In the genomic region with DNA sequence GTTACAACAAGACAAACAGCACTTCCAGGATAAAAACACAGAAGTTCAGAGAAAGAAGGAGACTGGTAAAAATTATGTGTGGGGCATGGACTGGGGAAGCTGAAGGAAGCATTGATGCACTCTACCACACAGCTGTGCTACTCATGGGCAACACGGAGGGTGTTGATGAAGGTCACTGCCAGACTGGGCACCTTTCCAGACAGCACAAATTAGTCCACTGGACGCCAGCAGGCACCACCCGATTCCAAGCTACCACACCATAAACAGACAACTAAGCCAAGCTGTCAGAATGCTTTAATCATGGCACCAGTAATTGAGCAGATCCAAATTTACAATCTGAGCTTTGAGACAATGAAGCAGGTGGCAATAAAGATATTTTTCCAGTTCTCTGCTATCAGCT, we compare ENCODE assay signal across 7 mouse cellular contexts.
DNase-seq lines count a peak whose midpoint lies in the region.

No protein-coding gene starts in this region.

- DNase-seq in kidney, postnatal 10 days, result peak; percentile 23
- no peak for DNase-seq in kidney, adult 18-20 months
- DNase-seq in cerebellum, adult 8-10 months, result peak; percentile 25
- DNase-seq in gastrocnemius, postnatal 14 days, result peak; percentile 45
- DNase-seq in layer of hippocampus, postnatal 10 days (ENCODE audit: low spot score in 2 of 2), result peak; percentile 71 to 75
- no peak for DNase-seq in spleen, postnatal 36 days (ENCODE audit: low spot score in 2 of 2)
- no peak for DNase-seq in spleen, postnatal 4 days (ENCODE audit: low spot score in 2 of 2)

- intact Hi-C loops in gastrocnemius, postnatal 14 days (cut with DNase I; ENCODE audit: low total_unique reads), result no loop called here

Comparison
In these comparisons a context has a peak if more than half of its experiments do, and no peak if none do; other contexts are left out.
1. DNase-seq: peak in kidney, postnatal 10 days (single experiment), cerebellum, adult 8-10 months (single experiment), gastrocnemius, postnatal 14 days (single experiment) and layer of hippocampus, postnatal 10 days (2 of 2); none in kidney, adult 18-20 months (single experiment), spleen, postnatal 36 days (0 of 2) and spleen, postnatal 4 days (0 of 2).